Mouse (Mus musculus): ENCODE results near the gene Bcl2l1.

Gene Bcl2l1

GRCm38 (mm10) chr2:152736090-152736601 lies 95.4 kb downstream of the Bcl2l1 start, which contains the start of gene Id1:
Gene Id1, plus strand, starts transcription at chr2:152736251.
- DNase-seq, result peak; percentile 95

GRCm38 (mm10) chr2:152734984-152735383 lies 96.5 kb downstream of the Bcl2l1 start:
- peak; percentile 97 for DNase-seq

GRCm38 (mm10) chr2:152734501-152734900 lies 97.0 kb downstream of the Bcl2l1 start:
- no peak for DNase-seq

GRCm38 (mm10) chr2:152733201-152733600 lies 98.3 kb downstream of the Bcl2l1 start:
- DNase-seq, result peak; percentile 47
